Mouse (Mus musculus) ovary, postnatal 36 days (tissue): ENCODE measurements at regions not wholly inside any gene's neighbourhood (a gene's known extent, or its start where the extent isn't known, plus 50 kb on each side); places are given as distances from the start of the nearest gene placed in this dataset.
"Not testable (repeated sequence)": the region's sequence is repeated elsewhere in the genome, so short reads cannot be mapped to it uniquely, and the experiment has no call there.

ENCODE experiments used
- DNase-seq: peaks from one replicate; pipeline ENCODE4 v3.0.0; 2022; ENCODE audit warnings: low spot score, mixed read lengths

- DNase-seq, result peak; percentile 19
These were observed 457.3 kb upstream of the Cdh5 start for GRCm38 (mm10) chr8:103644106-103644505.

- DNase-seq, result no peak
These were observed 456.6 kb upstream of the Cdh5 start for GRCm38 (mm10) chr8:103644845-103645244.

GRCm38 (mm10) chr8:103664796-103665195, 436.6 kb upstream of the Cdh5 start:
- DNase-seq, result no peak

GRCm38 (mm10) chr8:103686233-103686632, 415.2 kb upstream of the Cdh5 start:
- DNase-seq, result not testable (repeated sequence)

- no peak for DNase-seq
These were observed 411.0 kb upstream of the Cdh5 start for GRCm38 (mm10) chr8:103690438-103690837.

GRCm38 (mm10) chr8:103693531-103693930, 407.9 kb upstream of the Cdh5 start:
- DNase-seq, result no peak

- no peak for DNase-seq
These were observed 407.0 kb upstream of the Cdh5 start for GRCm38 (mm10) chr8:103694331-103694891.

GRCm38 (mm10) chr8:103699016-103699520, 402.4 kb upstream of the Cdh5 start:
- DNase-seq, result no peak

GRCm38 (mm10) chr8:103702236-103702635, 399.2 kb upstream of the Cdh5 start:
- no peak for DNase-seq

GRCm38 (mm10) chr8:103706084-103706483, 395.3 kb upstream of the Cdh5 start:
- no peak for DNase-seq

- not testable (repeated sequence) for DNase-seq
These were observed 390.6 kb upstream of the Cdh5 start for GRCm38 (mm10) chr8:103710871-103711270.

GRCm38 (mm10) chr8:103717723-103718122, 383.7 kb upstream of the Cdh5 start:
- no peak for DNase-seq

- DNase-seq, result no peak
These were observed 368.0 kb upstream of the Cdh5 start for GRCm38 (mm10) chr8:103733466-103733865.

- DNase-seq, result no peak
These were observed 363.1 kb upstream of the Cdh5 start for GRCm38 (mm10) chr8:103738330-103738729.

- no peak for DNase-seq
These were observed 360.0 kb upstream of the Cdh5 start for GRCm38 (mm10) chr8:103741395-103741794.

GRCm38 (mm10) chr8:103748734-103749133, 352.7 kb upstream of the Cdh5 start:
- DNase-seq, result no peak

- no peak for DNase-seq
These were observed 350.9 kb upstream of the Cdh5 start for GRCm38 (mm10) chr8:103750278-103751097.

GRCm38 (mm10) chr8:103751161-103751560, 350.3 kb upstream of the Cdh5 start:
- DNase-seq, result no peak

GRCm38 (mm10) chr8:103763821-103764220, 337.6 kb upstream of the Cdh5 start:
- no peak for DNase-seq

- DNase-seq, result no peak
These were observed 321.8 kb upstream of the Cdh5 start for GRCm38 (mm10) chr8:103779658-103780057.

- no peak for DNase-seq
These were observed 313.1 kb upstream of the Cdh5 start for GRCm38 (mm10) chr8:103788308-103788707.

- no peak for DNase-seq
These were observed 308.1 kb upstream of the Cdh5 start for GRCm38 (mm10) chr8:103793331-103793730.

- not testable (repeated sequence) for DNase-seq
These were observed 302.8 kb upstream of the Cdh5 start for GRCm38 (mm10) chr8:103798630-103799029.
